Mouse (Mus musculus) kidney, embryonic 15.5 days (tissue): ENCODE measurements around the gene St3gal3. TPM values are rescaled to one million over a fixed set of nuclear protein-coding genes. Genes with fewer than 3 reads are reported as not detected.

ENCODE experiments used
- ATAC-seq: fragments of 200-750 bp; cut with Nextera tagmentation; replicated peaks from 2 replicates; pipeline ENCODE4 v1.8.0; 2017; ENCODE audit warnings: moderate TSS enrichment; ENCODE audit not compliant: low FRiP score
- H3K27ac ChIP-seq: fragments of 300-500 bp; sonication (generic); 2 replicates; pipeline ENCODE4 v1.5.1; 2015; ENCODE audit warnings: mild to moderate bottlenecking, inconsistent platforms
- H3K27me3 ChIP-seq: fragments of 300-500 bp; sonication (generic); 2 replicates; pipeline ENCODE4 v1.6.1; 2015; ENCODE audit warnings: inconsistent platforms
- H3K36me3 ChIP-seq: fragments of 300-500 bp; sonication (generic); 2 replicates; pipeline ENCODE4 v1.6.1; 2015; ENCODE audit warnings: inconsistent platforms
- H3K4me1 ChIP-seq: fragments of 300-500 bp; sonication (generic); 2 replicates; pipeline ENCODE4 v1.6.1; 2015; ENCODE audit warnings: inconsistent platforms
- H3K4me2 ChIP-seq: fragments of 300-500 bp; sonication (generic); 2 replicates; pipeline ENCODE4 v1.6.1; 2015; ENCODE audit warnings: moderate library complexity, mild to moderate bottlenecking, inconsistent platforms
- H3K4me3 ChIP-seq: fragments of 300-500 bp; sonication (generic); replicated peaks from 2 replicates; pipeline ENCODE4 v1.5.1; 2015; ENCODE audit warnings: mild to moderate bottlenecking, inconsistent platforms
- H3K9ac ChIP-seq: fragments of 300-500 bp; sonication (generic); 2 replicates; pipeline ENCODE4 v1.6.1; 2015; ENCODE audit warnings: mild to moderate bottlenecking, inconsistent platforms
- H3K9me3 ChIP-seq: fragments of 300-500 bp; sonication (generic); replicated peaks from 2 replicates; pipeline ENCODE4 v1.6.1; 2016; ENCODE audit warnings: inconsistent platforms
- WGBS: fragments of 180-500 bp; shearing (Covaris S2); methylation state at CpG from one replicate; pipeline ENCODE4 v1.1.7; 2015; ENCODE audit warnings: mixed read lengths; 5-methylcytosine and 5-hydroxymethylcytosine counted together
- polyA plus RNA-seq: library from polyadenylated mRNA; unstranded; fragments of >200 nt; fragmentation: Nextera tagmentation; extraction: Ambion mirVana; gene quantifications from 2 replicates; pipeline ENCODE4 v1.2.1, GENCODE M21; 2015

The St3gal3 gene
- polyA plus RNA-seq, 1 experiment from 2014 or later: 8.8 TPM

- Histone ChIP-seq H3K4me1 (peaks cover 46% of the 10 kb centered on the region), H3K4me3 (no peak overlapping the region), H3K27ac (no peak overlapping the region), H3K9ac (no peak overlapping the region), H3K4me2 (no peak overlapping the region), H3K27me3 (no peaks in the 10 kb centered on the region), H3K36me3 (no peaks in the 10 kb centered on the region), H3K9me3 (no peaks in the 10 kb centered on the region)
- WGBS: 80% methylated on average over 13 of the region's 13 CpGs
- ATAC-seq: no peak
Observed at GRCm38 (mm10) chr4:118060915-118061530, 73.7 kb downstream of the St3gal3 start.

DNA sequence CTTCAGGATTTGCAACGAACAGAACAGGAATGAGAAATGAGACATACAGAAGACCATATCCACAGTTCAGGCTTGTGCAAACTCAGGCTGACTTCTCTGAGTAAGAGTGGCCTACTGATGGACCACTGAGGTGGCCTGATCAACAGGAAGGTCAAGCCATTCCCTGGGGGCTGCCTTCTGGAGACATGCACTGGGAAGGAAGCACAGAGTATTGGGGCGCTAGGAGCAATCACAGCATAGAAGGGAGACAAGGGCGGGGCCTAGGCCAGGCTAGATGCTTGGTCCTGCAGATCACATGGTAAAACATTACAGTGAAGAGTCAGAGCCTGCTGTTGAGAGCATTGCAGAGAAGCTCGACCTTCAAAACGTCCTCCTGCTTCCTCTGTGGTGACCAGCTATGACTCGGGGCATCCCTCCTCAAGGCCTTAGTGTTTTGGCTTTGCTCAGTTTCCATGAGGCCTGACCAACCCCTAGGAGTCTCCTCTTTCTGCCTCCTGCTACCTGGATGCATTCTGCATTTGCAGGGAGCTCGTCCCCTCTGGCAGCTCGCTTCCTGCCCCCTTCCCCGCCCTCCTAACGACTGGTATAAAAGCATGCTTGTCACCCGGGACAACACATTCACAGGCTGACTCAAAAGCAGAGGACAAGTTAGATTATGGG, 74.8 kb downstream of the St3gal3 start:
- 54% methylated on average over 11 of the region's 11 CpGs for WGBS
- no peak overlapping the region for H3K4me2 ChIP-seq
- no peaks in the 10 kb centered on the region for H3K9me3 ChIP-seq
- H3K27ac ChIP-seq: no peak overlapping the region
- ATAC-seq: no peak
- peaks cover 48% of the 10 kb centered on the region for H3K4me1 ChIP-seq
- no peaks in the 10 kb centered on the region for H3K36me3 ChIP-seq
- H3K27me3 ChIP-seq: no peaks in the 10 kb centered on the region
- no peak overlapping the region for H3K9ac ChIP-seq
- H3K4me3 ChIP-seq: no peak overlapping the region

DNA sequence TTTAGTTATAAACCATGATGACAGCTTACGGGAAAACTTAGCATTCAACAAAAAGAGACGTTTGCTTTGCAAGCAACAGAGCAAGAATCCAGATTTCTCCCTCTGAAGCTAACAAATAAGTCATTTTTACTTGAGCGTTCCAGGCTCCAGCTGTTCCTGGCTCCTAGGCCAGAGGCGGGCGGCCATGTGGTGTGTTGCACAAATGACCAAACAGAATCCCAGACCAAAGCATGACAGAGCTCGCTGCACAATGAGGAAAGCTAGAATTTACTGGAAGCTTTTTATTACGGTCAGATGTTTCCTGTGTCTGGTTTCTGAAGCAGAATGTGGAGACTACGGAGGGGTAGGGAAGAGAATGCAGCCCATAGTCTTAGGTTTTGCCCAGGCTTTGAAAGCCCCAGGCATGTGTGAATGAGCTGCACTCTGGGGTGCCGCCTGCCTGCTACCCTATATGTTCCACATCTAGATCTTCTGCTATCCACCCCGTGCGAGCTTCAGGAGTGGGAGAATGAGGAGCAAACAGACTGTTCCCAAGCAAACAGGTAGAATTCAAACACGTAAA, 76.5 kb downstream of the St3gal3 start:
- H3K36me3 ChIP-seq: no peaks in the 10 kb centered on the region
- no peaks in the 10 kb centered on the region for H3K27me3 ChIP-seq
- no peak overlapping the region for H3K4me3 ChIP-seq
- peaks cover 59% of the 10 kb centered on the region for H3K4me1 ChIP-seq
- no peaks in the 10 kb centered on the region for H3K9me3 ChIP-seq
- peak overlapping the region; percentile 85 for H3K27ac ChIP-seq
- WGBS: 45% methylated on average over 12 of the region's 12 CpGs
- ATAC-seq: peak; percentile 59; the same call in 1 of the 2 replicates
- no peak overlapping the region for H3K4me2 ChIP-seq
- H3K9ac ChIP-seq: no peak overlapping the region

- H3K4me2 ChIP-seq: no peak overlapping the region
- no peak for ATAC-seq
- no peak overlapping the region for H3K9ac ChIP-seq
- no peaks in the 10 kb centered on the region for H3K27me3 ChIP-seq
- H3K4me1 ChIP-seq: peaks cover 55% of the 10 kb centered on the region
- no peaks in the 10 kb centered on the region for H3K36me3 ChIP-seq
- 0 out of 2 replicates have a peak overlapping the region, but pooled peaks have one; percentile 85 for H3K27ac ChIP-seq
- 52% methylated on average over 2 of the region's 2 CpGs for WGBS
- no peak overlapping the region for H3K4me3 ChIP-seq
- H3K9me3 ChIP-seq: no peaks in the 10 kb centered on the region
Observed at GRCm38 (mm10) chr4:118057076-118057475, 77.6 kb downstream of the St3gal3 start.

GRCm38 (mm10) chr4:118054615-118055014, 80.1 kb downstream of the St3gal3 start:
- 67% methylated on average over 8 of the region's 8 CpGs for whole genome bisulfite sequencing

GRCm38 (mm10) chr4:118053904-118054303, 80.8 kb downstream of the St3gal3 start:
- Histone ChIP-seq H3K27ac (no peak overlapping the region), H3K36me3 (no peaks in the 10 kb centered on the region), H3K4me2 (no peak overlapping the region), H3K9ac (no peak overlapping the region), H3K9me3 (no peaks in the 10 kb centered on the region), H3K4me1 (peaks cover 54% of the 10 kb centered on the region), H3K27me3 (no peaks in the 10 kb centered on the region), H3K4me3 (no peak overlapping the region)
- no peak for ATAC-seq
- WGBS: 93% methylated on average over 6 of the region's 6 CpGs

More at GRCm38 (mm10) chr4:118054615-118055014, 80.1 kb downstream of the St3gal3 start:
- no peak for ATAC-seq
- no peaks in the 10 kb centered on the region for H3K9me3 ChIP-seq
- no peak overlapping the region for H3K4me2 ChIP-seq
- H3K4me1 ChIP-seq: peaks cover 52% of the 10 kb centered on the region
- H3K27me3 ChIP-seq: no peaks in the 10 kb centered on the region
- H3K27ac ChIP-seq: no peak overlapping the region
- H3K4me3 ChIP-seq: no peak overlapping the region
- no peak overlapping the region for H3K9ac ChIP-seq
- no peaks in the 10 kb centered on the region for H3K36me3 ChIP-seq

- H3K36me3 ChIP-seq: no peaks in the 10 kb centered on the region
- no peak overlapping the region for H3K9ac ChIP-seq
- no peaks in the 10 kb centered on the region for H3K27me3 ChIP-seq
- 41% methylated on average over 12 of the region's 12 CpGs for WGBS
- peak overlapping the region; percentile 68; the same call in 1 of the 2 replicates for H3K27ac ChIP-seq
- peaks cover 40% of the 10 kb centered on the region for H3K4me1 ChIP-seq
- H3K4me3 ChIP-seq: no peak overlapping the region
- ATAC-seq: peak; percentile 75; the same call in 1 of the 2 replicates
- H3K9me3 ChIP-seq: no peaks in the 10 kb centered on the region
- no peak overlapping the region for H3K4me2 ChIP-seq
Observed at GRCm38 (mm10) chr4:118049606-118050302, 85.0 kb downstream of the St3gal3 start.

- Histone ChIP-seq H3K4me1 (peaks cover 52% of the 10 kb centered on the region), H3K9ac (no peak overlapping the region), H3K4me3 (no peak overlapping the region), H3K4me2 (no peak overlapping the region), H3K27me3 (no peaks in the 10 kb centered on the region), H3K36me3 (no peaks in the 10 kb centered on the region), H3K9me3 (no peaks in the 10 kb centered on the region), H3K27ac (no peak overlapping the region)
- ATAC-seq: no peak
- 58% methylated on average over 9 of the region's 9 CpGs for WGBS
Observed at GRCm38 (mm10) chr4:118044510-118044909, 90.2 kb downstream of the St3gal3 start.

DNA sequence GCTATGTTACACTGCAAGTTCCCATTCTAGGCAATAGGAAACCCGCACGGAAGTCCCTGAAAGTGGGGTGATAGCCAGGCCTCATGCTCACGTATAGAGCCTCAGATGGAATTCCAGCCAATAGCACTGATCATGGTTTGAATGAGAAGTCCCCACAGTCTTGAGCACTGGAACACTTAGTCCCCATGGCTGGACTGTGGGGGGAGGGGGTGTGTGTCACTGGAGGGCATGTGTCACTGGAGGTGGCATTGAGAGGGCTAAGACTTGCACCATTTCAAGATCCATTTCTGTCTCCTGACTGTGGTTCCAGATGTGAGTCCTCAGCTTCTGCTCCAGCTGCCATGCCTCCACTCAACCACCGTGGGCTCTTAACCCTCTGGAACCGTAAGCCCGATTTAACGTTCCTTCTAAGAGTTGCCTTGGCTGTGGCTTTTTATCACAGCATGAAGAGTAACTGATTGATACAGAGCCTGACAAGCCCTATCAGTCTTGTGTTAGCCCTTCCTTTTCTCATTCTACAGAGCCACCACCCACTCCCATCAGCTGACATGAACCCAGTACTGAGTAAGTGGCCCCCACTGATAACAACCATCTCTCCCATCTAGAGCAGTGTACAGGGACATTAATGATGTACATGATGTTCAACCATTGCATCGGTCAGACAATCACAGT, 91.2 kb downstream of the St3gal3 start:
- Histone ChIP-seq H3K9me3 (no peaks in the 10 kb centered on the region), H3K27ac (peak overlapping the region; percentile 41; the same call in 1 of the 2 replicates)
- WGBS: 83% methylated on average over 8 of the region's 8 CpGs

GRCm38 (mm10) chr4:118042671-118043320, 91.9 kb downstream of the St3gal3 start:
- peak overlapping the region; percentile 41; the same call in 1 of the 2 replicates for H3K27ac ChIP-seq
- 48% methylated on average over 7 of the region's 7 CpGs for WGBS
- H3K4me2 ChIP-seq: no peak overlapping the region
- H3K9ac ChIP-seq: no peak overlapping the region
- H3K36me3 ChIP-seq: no peaks in the 10 kb centered on the region
- ATAC-seq: no peak
- no peaks in the 10 kb centered on the region for H3K27me3 ChIP-seq
- peaks cover 48% of the 10 kb centered on the region for H3K4me1 ChIP-seq
- H3K4me3 ChIP-seq: no peak overlapping the region
- no peaks in the 10 kb centered on the region for H3K9me3 ChIP-seq

More for the DNA sequence above, 91.2 kb downstream of the St3gal3 start:
- no peaks in the 10 kb centered on the region for H3K27me3 ChIP-seq
- H3K36me3 ChIP-seq: no peaks in the 10 kb centered on the region
- ATAC-seq: no peak
- peaks cover 50% of the 10 kb centered on the region for H3K4me1 ChIP-seq
- H3K9ac ChIP-seq: no peak overlapping the region
- H3K4me3 ChIP-seq: no peak overlapping the region
- no peak overlapping the region for H3K4me2 ChIP-seq

GRCm38 (mm10) chr4:118041145-118041544, 93.6 kb downstream of the St3gal3 start:
- Histone ChIP-seq H3K27ac (peak overlapping the region; percentile 43; the same call in 1 of the 2 replicates), H3K4me2 (no peak overlapping the region), H3K36me3 (no peaks in the 10 kb centered on the region), H3K4me3 (no peak overlapping the region), H3K27me3 (no peaks in the 10 kb centered on the region), H3K9ac (no peak overlapping the region), H3K9me3 (no peaks in the 10 kb centered on the region), H3K4me1 (peaks cover 54% of the 10 kb centered on the region)
- ATAC-seq: no peak
- 23% methylated on average over 9 of the region's 9 CpGs for WGBS
